Mouse (Mus musculus): Measurements from ENCODE around the gene Mfap1b.
"Not testable (repeated sequence)": the region's sequence is repeated elsewhere in the genome, so short reads cannot be mapped to it uniquely, and the experiment has no call there.

DNA sequence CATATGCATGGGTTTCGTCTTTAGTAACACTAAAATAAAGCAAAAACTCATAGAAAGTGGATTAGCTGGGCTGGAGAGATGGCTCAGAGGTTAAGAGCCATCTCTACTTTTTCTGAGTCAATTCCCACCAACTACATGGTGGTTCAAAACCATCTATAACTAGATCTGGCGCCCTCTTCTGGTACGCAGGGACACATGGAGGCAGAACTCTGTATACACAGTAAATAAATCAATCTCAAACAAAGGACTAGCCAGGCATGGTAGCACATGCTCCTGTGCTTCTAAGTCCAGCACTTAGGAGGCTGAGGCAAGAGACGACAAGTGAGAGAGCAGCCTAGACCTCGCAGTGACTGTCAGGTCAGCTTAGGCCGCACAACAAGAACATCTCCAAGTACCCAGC lies 27.7 kb upstream of the Mfap1b start:
- not testable (repeated sequence) for TF ChIP-seq GATA1 (IDR thresholded peaks at IDR 0.05; ENCODE audit: borderline replicate concordance, low read length); CTCF (IDR thresholded peaks at IDR 0.05; ENCODE audit: low read depth, low read length); TAL1 (conservative IDR thresholded peaks at IDR 0.05; ENCODE audit: low read depth, low read length); GATA2 (IDR thresholded peaks at IDR 0.05; ENCODE audit: borderline replicate concordance, low read depth, low read length); POLR2AphosphoS5 (IDR thresholded peaks at IDR 0.05; ENCODE audit: insufficient replicate concordance, low read depth, low read length)
